ENCODE assay signal across 11 mouse cellular contexts in the genomic region with DNA sequence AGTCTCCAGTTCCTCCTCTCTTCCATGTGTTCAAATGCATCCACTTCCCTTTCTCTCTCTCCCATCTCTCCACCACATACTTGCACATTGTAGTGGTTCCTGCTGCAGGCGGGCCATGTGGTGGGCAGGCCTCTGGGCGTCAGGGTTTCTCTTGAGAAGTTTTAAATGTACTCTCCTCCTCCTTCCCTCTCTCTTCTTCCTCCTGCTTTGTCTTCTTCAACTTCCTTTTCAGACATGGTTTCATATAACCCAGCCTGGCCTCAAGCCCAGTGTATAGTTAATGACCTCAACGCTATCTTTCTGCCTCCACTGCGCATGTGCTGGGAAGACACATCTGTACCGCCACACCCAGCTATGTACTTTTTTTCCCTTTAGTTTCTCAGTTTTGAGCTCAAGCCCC.
DNase-seq lines count a peak whose midpoint lies in the region; ATAC-seq lines count a peak whose summit lies in the region.
"Had no signal": no experiment of that assay in that cellular context is flagged by ENCODE, and none has a peak within 500 bp of the region (broad histone marks: within the 10 kb centered on the region; RNA-seq: fewer than 3 reads in every experiment).

No protein-coding gene starts in this region.

- H3K4me2 ChIP-seq in intestine, embryonic 15.5 days (replicated peaks) = no peak overlapping the region
- no peak overlapping the region for H3K4me2 ChIP-seq in stomach, embryonic 16.5 days (ENCODE audit: low read depth, low read length)
- H3K4me2 ChIP-seq: neural tube, embryonic 12.5 days had no signal

- no peaks in the 10 kb centered on the region for H3K36me3 ChIP-seq in intestine, embryonic 15.5 days
- H3K36me3 ChIP-seq in stomach, embryonic 16.5 days (ENCODE audit: control insufficient read depth, insufficient read depth, low read length) = no peaks in the 10 kb centered on the region
- H3K36me3 ChIP-seq: neural tube, embryonic 12.5 days had no signal

- WGBS in intestine, embryonic 15.5 days = 70% methylated on average over 5 of the region's 5 CpGs
- 56% methylated on average over 5 of the region's 5 CpGs for WGBS in stomach, embryonic 16.5 days

- H3K9ac ChIP-seq in intestine, embryonic 15.5 days = no peak overlapping the region
- H3K9ac ChIP-seq in stomach, embryonic 16.5 days (ENCODE audit: low read length) = no peak overlapping the region
- H3K9ac ChIP-seq: neural tube, embryonic 12.5 days had no signal

- no peak overlapping the region for H3K4me3 ChIP-seq in intestine, embryonic 15.5 days (replicated peaks)
- no peak overlapping the region for H3K4me3 ChIP-seq in stomach, embryonic 16.5 days (replicated peaks; ENCODE audit: low read length)
- H3K4me3 ChIP-seq: neural tube, embryonic 12.5 days had no signal

- no peaks in the 10 kb centered on the region for H3K4me1 ChIP-seq in intestine, embryonic 15.5 days (replicated peaks)
- 0 out of 2 replicates have a peak, but pooled peaks cover 5% of the 10 kb centered on the region for H3K4me1 ChIP-seq in stomach, embryonic 16.5 days (ENCODE audit: control insufficient read depth, insufficient read depth, low read length)
- H3K4me1 ChIP-seq: megakaryocyte, embryonic 14.5 days; neural tube, embryonic 12.5 days had no signal

- DNase-seq in gastrocnemius, postnatal 14 days = peak; percentile 34
- DNase-seq in gastrocnemius, postnatal 25 days = no peak
- peak; percentile 15 to 18 for DNase-seq in spleen, postnatal 36 days (ENCODE audit: low spot score in 2 of 2)
- DNase-seq in spleen, postnatal 10 days (ENCODE audit: low spot score in 2 of 2) = no peak
- DNase-seq in embryo, embryonic 9.5 days (ENCODE audit: extremely low spot score) = no peak
- DNase-seq in cerebellum, adult 11-12 months = no peak
- DNase-seq: kidney, adult 18-20 months had no signal

- intact Hi-C loops in gastrocnemius, postnatal 14 days (cut with DNase I; ENCODE audit: low total_unique reads) = no loop called here

- peak; percentile 53; the same call in 1 of the 2 replicates for ATAC-seq in intestine, embryonic 15.5 days
- ATAC-seq in stomach, embryonic 16.5 days (ENCODE audit: insufficient read depth, low FRiP score) = 0 out of 2 replicates have a peak, but pooled peaks have one; percentile 31

- no peaks in the 10 kb centered on the region for H3K27me3 ChIP-seq in intestine, embryonic 15.5 days (replicated peaks)
- H3K27me3 ChIP-seq in stomach, embryonic 16.5 days (ENCODE audit: control insufficient read depth, insufficient read depth, low read length) = no peaks in the 10 kb centered on the region
- H3K27me3 ChIP-seq: megakaryocyte, embryonic 14.5 days; neural tube, embryonic 12.5 days had no signal

- H3K27ac ChIP-seq in intestine, embryonic 15.5 days = no peak overlapping the region
- H3K27ac ChIP-seq in stomach, embryonic 16.5 days (ENCODE audit: low read length) = no peak overlapping the region
- H3K27ac ChIP-seq: neural tube, embryonic 12.5 days had no signal

- no peaks in the 10 kb centered on the region for H3K9me3 ChIP-seq in intestine, embryonic 15.5 days
- H3K9me3 ChIP-seq in stomach, embryonic 16.5 days (replicated peaks; ENCODE audit: control insufficient read depth, low read length) = no peaks in the 10 kb centered on the region
- H3K9me3 ChIP-seq: neural tube, embryonic 12.5 days had no signal

Comparison
In these comparisons a context has a peak if more than half of its experiments do, and no peak if none do; other contexts are left out.
1. DNase-seq: peak in gastrocnemius, postnatal 14 days (single experiment) and spleen, postnatal 36 days (2 of 2); none in gastrocnemius, postnatal 25 days (single experiment), spleen, postnatal 10 days (0 of 2), embryo, embryonic 9.5 days (single experiment) and cerebellum, adult 11-12 months (single experiment).